Mouse (Mus musculus) cortical plate, adult 2 months (tissue): ENCODE data around the gene Gnb1.

Experiments
- CTCF ChIP-seq: fragments of 200-500 bp; IDR thresholded peaks from 2 replicates; pipeline ENCODE4 v1.5.1; 2011; ENCODE audit warnings: mild to moderate bottlenecking, control low read depth, low read length; ENCODE audit not compliant: insufficient read depth; ENCODE audit errors: extremely low read depth
- POLR2A ChIP-seq: fragments of 200-500 bp; IDR thresholded peaks from 2 replicates; pipeline ENCODE4 v1.6.1; 2011; ENCODE audit warnings: mild to moderate bottlenecking, low read length, control low read depth; ENCODE audit not compliant: insufficient read depth; ENCODE audit errors: extremely low read depth

GRCm38 (mm10) chr4:155514810-155515209, 23.6 kb downstream of the Gnb1 start:
- no peak for TF ChIP-seq CTCF
- no peak for TF ChIP-seq POLR2A
